Mouse (Mus musculus): Measurements from ENCODE around the gene Slc10a7.
"Not testable (repeated sequence)": the region's sequence is repeated elsewhere in the genome, so short reads cannot be mapped to it uniquely, and the experiment has no call there.

The Slc10a7 gene

DNA sequence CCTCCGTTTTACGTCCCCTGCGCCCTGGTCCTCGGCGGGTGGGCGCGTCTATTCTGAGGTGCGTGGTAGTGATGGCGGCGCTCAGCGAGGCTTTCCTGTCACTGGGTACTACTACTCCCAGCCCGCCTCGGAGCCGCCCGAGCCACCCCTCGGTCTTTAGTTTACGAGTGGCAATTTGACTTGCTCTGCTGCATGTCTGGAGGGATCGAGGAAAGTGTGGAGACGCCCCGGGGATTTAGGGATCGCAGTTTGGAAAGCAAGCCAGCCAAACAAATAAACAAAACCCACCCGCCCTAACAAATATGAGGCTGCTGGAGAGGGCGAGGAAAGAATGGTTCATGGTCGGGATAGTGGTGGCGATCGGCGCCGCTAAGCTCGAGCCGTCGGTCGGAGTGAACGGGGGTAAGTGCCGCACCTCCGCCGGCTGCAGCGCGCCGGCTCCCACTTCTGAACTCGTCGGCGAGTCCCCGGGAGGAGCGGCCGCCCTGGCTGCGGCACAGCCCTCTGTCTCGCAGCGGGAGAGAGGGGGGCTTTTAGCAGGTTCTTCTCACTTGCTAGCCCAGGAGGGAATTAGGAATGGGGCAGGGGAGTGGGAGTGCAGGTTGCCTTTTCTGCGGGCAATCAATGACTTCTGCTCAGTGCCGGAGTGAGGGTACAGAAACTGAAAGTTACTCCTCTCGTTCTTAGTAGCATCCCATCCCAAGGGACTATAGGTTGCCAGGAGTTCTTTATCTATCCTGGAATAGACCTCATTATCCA lies at the start of gene Slc10a7:
TSS of gene Slc10a7 (plus strand) at position 74 of the 759 bp plus-strand sequence.
- DNase-seq = peak; percentile 89

DNA sequence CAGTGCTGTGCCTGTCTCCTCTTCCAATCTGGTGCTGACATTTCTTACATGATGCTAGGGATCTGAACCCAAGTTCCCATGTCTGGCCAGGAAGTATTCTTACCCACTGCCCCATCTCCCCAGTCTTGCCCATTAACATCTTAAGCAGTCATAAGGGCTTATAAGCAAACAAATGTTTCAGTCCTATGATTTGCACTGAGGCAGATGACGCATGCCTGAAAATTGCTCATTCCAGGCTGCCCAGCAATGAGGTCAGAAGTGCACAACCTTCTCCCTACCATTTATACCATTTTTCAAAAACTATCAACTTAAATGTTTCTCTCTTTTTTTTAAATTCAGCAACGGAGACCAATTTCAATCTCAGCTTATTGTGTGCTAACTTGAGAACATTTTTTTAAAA lies 45.2 kb upstream of the Slc10a7 start:
- no peak for DNase-seq

DNA sequence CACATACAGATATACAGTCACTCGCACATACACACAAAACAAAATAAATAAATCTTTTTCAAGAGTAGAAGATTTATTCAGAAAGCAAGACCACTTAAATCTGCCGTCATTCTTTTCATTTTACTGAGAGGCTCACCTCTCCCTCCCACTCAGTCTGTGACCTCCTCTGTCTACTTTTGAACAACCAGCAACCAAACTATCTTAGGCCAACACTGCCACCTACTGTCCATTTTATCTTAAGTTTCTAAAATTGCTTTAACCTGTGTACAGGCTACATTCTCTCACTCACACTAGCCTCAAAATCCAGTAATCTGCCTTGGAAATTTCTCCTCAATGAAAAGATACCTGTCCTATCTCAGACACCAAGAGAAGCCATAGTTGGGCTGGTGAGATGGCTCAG lies 41.3 kb upstream of the Slc10a7 start:
- DNase-seq = no peak

GRCm38 (mm10) chr8:78477051-78477829 lies 31.9 kb upstream of the Slc10a7 start:
- DNase-seq = no peak

- DNase-seq = no peak
Measured at GRCm38 (mm10) chr8:78489733-78490132, 19.4 kb upstream of the Slc10a7 start.

GRCm38 (mm10) chr8:78493031-78493430 lies 16.1 kb upstream of the Slc10a7 start:
- no peak for DNase-seq

GRCm38 (mm10) chr8:78496273-78496672 lies 12.9 kb upstream of the Slc10a7 start:
- DNase-seq = not testable (repeated sequence)

DNA sequence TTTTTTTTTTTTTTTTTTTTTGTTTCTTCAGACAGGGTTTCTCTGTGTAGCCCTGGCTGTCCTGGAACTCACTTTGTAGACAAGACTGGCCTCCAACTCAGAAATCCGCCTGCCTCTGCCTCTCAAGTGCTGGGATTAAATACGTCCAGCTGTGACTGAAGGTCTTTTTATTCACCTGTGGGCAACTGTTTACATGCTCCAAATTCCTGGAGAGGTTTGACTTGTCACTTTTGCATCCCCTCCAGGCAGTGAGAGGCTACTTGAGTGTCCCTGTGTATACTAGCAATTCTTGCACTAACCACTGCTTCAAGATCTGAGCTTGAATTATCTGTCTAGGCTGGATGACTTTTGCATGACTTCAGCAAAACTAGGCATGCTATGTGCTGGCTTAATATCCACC lies 6.4 kb upstream of the Slc10a7 start:
- no peak for DNase-seq

DNA sequence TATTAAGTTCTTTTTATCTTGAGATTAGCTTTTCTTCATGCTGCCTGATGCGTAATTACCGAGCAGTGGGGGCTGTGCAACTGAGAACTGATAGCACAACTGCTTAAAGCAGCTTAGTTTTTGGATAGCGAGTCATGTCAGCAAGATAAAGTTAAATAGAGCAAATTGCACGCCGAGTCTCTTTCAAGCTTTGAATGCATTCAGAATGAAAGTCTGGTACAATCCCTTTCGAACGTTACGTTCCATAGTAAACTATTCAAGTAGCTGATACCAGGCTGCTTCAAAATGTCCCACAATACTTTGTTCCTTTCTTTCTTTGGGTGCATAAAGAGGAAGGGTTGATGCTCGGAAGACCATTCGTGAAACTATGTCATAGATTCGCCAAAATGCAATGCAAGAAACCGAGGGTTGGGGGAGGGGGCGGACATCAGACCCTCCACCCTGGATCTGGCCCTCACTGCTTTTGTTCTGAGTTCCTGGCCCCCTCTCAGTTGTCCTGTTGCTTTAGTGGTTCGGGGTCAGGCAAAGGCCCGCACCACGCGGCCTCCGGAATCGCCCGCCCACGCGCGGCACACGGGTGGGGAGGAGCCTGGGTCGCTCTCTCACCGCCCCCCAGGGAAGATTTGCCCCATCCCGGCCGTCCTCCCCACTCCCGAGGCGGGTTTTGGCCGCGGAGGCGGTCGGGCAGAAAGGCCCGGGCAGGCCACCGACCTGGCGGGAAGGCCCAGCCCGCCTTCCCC lies 997 bp upstream of the Slc10a7 start:
- peak; percentile 10 for DNase-seq

GRCm38 (mm10) chr8:78508719-78509272 lies 350 bp upstream of the Slc10a7 start, which contains the start of gene Rbmxl1:
Gene Rbmxl1 (minus strand): TSS chr8:78508898.
- peak; percentile 88 for DNase-seq

GRCm38 (mm10) chr8:78510094-78510493 lies 948 bp downstream of the Slc10a7 start:
- no peak for DNase-seq

- no peak for DNase-seq
Measured at GRCm38 (mm10) chr8:78510926-78511325, 1.8 kb downstream of the Slc10a7 start.

- no peak for DNase-seq
Measured at GRCm38 (mm10) chr8:78513106-78513505, 4.0 kb downstream of the Slc10a7 start.

- no peak for DNase-seq
Measured at GRCm38 (mm10) chr8:78514706-78515105, 5.6 kb downstream of the Slc10a7 start.

DNA sequence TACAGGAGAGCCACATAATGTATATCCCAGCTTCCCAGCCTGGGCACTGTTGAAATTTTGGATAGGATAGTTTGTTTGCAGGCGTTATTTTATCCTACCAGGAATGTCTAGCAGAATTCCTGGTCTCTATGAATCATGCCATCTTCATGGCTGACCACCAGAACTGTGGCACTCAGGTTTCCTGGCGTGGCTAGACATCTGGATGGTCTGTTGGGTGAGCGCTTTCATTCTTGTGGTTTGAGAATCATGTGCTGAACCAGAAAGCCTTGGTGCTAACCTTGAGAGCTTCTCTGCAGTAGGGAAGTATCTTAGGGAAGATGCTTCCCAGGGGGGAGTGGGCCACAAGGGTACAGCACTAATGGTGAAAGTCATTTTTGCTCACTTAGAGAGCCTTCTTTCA lies 6.0 kb downstream of the Slc10a7 start:
- DNase-seq = no peak

DNA sequence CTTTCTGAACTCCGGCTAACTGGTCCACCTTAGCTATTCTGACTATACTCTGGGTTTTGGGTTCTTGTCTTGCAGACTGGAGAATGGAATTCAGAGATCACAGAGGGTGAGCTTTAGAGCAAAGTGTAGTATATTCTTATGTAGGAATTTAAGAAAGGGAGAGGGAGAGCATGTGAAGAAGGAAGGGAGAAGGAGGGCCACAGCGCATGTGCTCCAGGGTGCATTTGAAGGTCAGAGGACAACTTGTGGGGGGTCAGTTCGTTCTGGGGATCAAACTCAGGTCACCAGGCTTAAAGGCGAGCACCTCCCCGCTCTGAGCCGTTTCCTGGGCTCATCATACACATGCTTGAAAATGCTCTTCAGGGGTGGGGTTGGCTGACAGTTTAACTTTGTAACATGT lies 24.8 kb downstream of the Slc10a7 start:
- no peak for DNase-seq

DNA sequence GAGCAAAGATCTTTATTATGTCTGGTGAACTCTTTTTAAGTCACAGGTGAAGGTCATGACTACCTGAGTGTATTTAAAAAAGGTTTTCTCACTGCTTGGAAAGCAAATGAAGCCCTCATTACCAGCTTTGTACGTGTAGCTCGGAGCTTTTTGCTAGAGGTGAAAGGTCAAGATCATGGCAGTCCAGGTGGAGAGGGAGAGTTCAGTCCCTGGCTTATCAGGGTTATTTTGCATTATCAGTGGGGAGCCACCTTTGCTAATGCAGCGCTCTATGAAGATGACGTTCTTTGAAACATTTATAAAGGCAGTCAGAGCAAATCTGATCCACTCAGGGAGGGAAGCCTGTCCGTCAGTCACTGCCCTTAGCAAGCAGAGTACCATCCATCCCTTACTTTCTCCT lies 27.6 kb downstream of the Slc10a7 start:
- no peak for DNase-seq

GRCm38 (mm10) chr8:78537795-78538194 lies 28.6 kb downstream of the Slc10a7 start:
- DNase-seq = no peak

DNA sequence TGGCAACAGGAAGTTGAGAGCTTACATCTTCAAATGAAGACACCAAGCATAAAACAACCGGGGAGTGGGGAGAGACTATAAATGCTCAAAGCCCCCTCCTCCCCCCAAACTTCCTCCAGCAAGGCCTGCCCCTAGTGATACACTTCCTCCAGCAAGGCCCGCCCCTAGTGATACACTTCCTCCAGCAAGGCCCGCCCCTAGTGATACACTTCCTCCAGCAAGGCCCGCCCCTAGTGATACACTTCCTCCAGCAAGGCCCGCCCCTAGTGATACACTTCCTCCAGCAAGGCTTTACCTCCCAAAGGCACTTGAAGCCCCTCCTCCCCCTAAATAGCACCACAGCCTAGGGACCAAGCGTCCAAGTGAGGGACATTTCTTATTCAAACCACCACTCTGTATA lies 33.5 kb downstream of the Slc10a7 start:
- DNase-seq = not testable (repeated sequence)

GRCm38 (mm10) chr8:78543621-78544020 lies 34.5 kb downstream of the Slc10a7 start:
- DNase-seq = no peak

- no peak for DNase-seq
Measured at GRCm38 (mm10) chr8:78544545-78544944, 35.4 kb downstream of the Slc10a7 start.

DNA sequence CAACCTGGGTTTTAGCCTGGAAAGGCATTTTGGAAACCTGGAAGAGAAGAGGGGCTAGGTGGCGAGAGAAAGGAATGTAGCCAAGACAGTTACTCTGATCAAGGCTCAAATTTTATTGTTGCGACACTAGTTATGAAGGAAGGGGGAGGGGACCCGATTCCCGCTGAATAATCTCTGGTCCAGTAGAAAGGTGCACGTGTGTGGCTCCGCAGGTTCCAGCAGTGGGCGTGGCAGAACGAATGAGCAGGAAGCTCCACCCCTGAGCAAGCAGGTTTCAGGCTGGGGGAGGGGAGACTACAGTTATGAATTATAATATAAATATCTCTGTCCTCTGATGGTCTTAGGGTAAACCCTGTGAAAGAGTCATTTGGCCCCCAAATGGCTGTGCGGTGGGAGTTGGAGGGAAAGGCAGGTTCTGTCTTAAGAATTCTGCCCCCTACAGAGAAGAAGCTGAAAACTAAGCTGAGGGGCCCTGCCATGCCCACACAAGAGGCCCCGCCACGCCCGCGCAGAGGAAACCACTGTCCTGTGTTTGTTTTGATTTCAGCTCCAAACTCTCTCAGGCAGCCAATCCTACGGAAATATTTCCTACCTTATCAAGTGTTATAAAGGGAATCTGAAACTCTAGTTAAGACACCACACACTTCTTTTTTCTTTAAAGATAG lies 36.1 kb downstream of the Slc10a7 start:
- not testable (repeated sequence) for DNase-seq

All from cerebellum, adult 9-11 months (tissue).